Comparison of ENCODE assay signal across 17 mouse cellular contexts in the genomic region with DNA sequence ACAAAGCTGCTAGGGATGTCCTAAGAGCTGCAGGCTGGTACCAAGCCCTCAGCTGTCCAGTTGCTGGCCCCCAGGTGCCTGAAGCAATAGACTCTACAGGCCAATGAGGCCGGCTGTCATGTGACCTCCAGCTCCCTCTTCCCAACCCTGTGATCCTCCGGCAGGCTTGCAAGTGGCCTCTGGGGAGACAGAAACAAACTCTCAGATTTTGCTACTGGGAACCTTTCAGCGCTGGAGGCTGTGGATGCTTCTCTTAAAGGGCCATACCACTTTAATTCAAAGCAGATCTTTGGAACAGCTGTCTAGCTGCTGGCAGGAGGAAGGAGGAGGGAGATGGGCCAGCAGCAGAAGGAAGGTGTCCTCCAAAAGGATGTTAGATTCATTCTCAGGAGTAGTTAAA. TPM values are rescaled to one million over a fixed set of nuclear protein-coding genes. Genes with fewer than 3 reads are reported as not detected.
DNase-seq lines count a peak whose midpoint lies in the region; ATAC-seq and TF ChIP-seq lines count a peak whose summit lies in the region.
"Had no signal": no experiment of that assay in that cellular context is flagged by ENCODE, and none has a peak within 500 bp of the region (broad histone marks: within the 10 kb centered on the region; RNA-seq: fewer than 3 reads in every experiment).

No protein-coding gene starts in this region.

- no peak overlapping the region for H3K27ac ChIP-seq in lung, postnatal 0 days (ENCODE audit: low read length)
- no peak overlapping the region for H3K27ac ChIP-seq in embryonic facial prominence, embryonic 11.5 days (replicated peaks; ENCODE audit: low read depth, low read length)
- no peak overlapping the region for H3K27ac ChIP-seq in left cerebral cortex, adult 2 months
- H3K27ac ChIP-seq: heart, embryonic 13.5 days; hindbrain, postnatal 0 days; liver, embryonic 13.5 days; midbrain, embryonic 13.5 days; neural tube, embryonic 12.5 days had no signal

- no peak overlapping the region for H3K4me3 ChIP-seq in lung, postnatal 0 days (ENCODE audit: low read depth, low read length)
- H3K4me3 ChIP-seq in embryonic facial prominence, embryonic 11.5 days (ENCODE audit: low read depth, low read length), result no peak overlapping the region
- no peak overlapping the region for H3K4me3 ChIP-seq in left cerebral cortex, adult 2 months
- H3K4me3 ChIP-seq: heart, embryonic 13.5 days; liver, embryonic 13.5 days; midbrain, embryonic 13.5 days; neural tube, embryonic 12.5 days had no signal

- peak; percentile 42 for DNase-seq in embryo, embryonic 10 days (ENCODE audit: low spot score)
- DNase-seq in embryo, embryonic 9.5 days (ENCODE audit: extremely low spot score), result no peak
- DNase-seq in lung, postnatal 0 days (ENCODE audit: low spot score), result no peak
- no peak for DNase-seq in lung, postnatal 36 days
- DNase-seq in embryonic facial prominence, embryonic 11.5 days (ENCODE audit: low spot score), result peak; percentile 62
- DNase-seq in retina, postnatal 1 day, result peak; percentile 33
- DNase-seq in left cerebral cortex, adult 2 months (ENCODE audit: extremely low spot score in 1 of 2, low spot score in 2 of 2), result no peak
- no peak for DNase-seq in left cerebral cortex, postnatal 14 days (ENCODE audit: low spot score in 2 of 2)
- DNase-seq: cerebellum, adult 18-20 months; kidney, adult 8-10 months; liver, embryonic 13.5 days; thymus, postnatal 36 days had no signal

- intact Hi-C loops in left cerebral cortex, adult 2 months (cut with DNase I), result no loop called here
- intact Hi-C loops in left cerebral cortex, postnatal 14 days (cut with DNase I), result no loop called here

- peak; percentile 32; the same call in 1 of the 2 replicates for ATAC-seq in lung, postnatal 0 days
- no peak for ATAC-seq in embryonic facial prominence, embryonic 11.5 days (replicated peaks; ENCODE audit: insufficient number of reproducible peaks, low FRiP score, low TSS enrichment, low read depth)
- ATAC-seq: hindbrain, postnatal 0 days; midbrain, embryonic 13.5 days had no signal

- TF ChIP-seq EP300 in lung, postnatal 0 days (IDR thresholded peaks at IDR 0.05), result no peak

- H3K9me3 ChIP-seq in lung, postnatal 0 days (ENCODE audit: low read length), result no peaks in the 10 kb centered on the region
- H3K9me3 ChIP-seq in embryonic facial prominence, embryonic 11.5 days (replicated peaks; ENCODE audit: control insufficient read depth, low read length), result no peaks in the 10 kb centered on the region
- H3K9me3 ChIP-seq: heart, embryonic 13.5 days; liver, embryonic 13.5 days; midbrain, embryonic 13.5 days; neural tube, embryonic 12.5 days had no signal

- H3K36me3 ChIP-seq in lung, postnatal 0 days (ENCODE audit: insufficient read depth, low read length), result no peaks in the 10 kb centered on the region
- H3K36me3 ChIP-seq in embryonic facial prominence, embryonic 11.5 days (replicated peaks; ENCODE audit: control insufficient read depth, insufficient read depth, low read depth, low read length), result no peaks in the 10 kb centered on the region
- H3K36me3 ChIP-seq: heart, embryonic 13.5 days; liver, embryonic 13.5 days; midbrain, embryonic 13.5 days; neural tube, embryonic 12.5 days had no signal

- H3K4me2 ChIP-seq in lung, postnatal 0 days (replicated peaks; ENCODE audit: low read depth, low read length), result no peak overlapping the region
- H3K4me2 ChIP-seq in embryonic facial prominence, embryonic 11.5 days (ENCODE audit: low read depth, low read length), result no peak overlapping the region
- H3K4me2 ChIP-seq: heart, embryonic 13.5 days; liver, embryonic 13.5 days; midbrain, embryonic 13.5 days; neural tube, embryonic 12.5 days had no signal

- H3K4me1 ChIP-seq in lung, postnatal 0 days (ENCODE audit: insufficient read depth, low read depth, low read length), result no peaks in the 10 kb centered on the region
- no peaks in the 10 kb centered on the region for H3K4me1 ChIP-seq in embryonic facial prominence, embryonic 11.5 days (ENCODE audit: control insufficient read depth, insufficient read depth, low read length)
- H3K4me1 ChIP-seq: liver, embryonic 13.5 days had no signal

- H3K27me3 ChIP-seq in lung, postnatal 0 days (replicated peaks; ENCODE audit: insufficient read depth, low read length), result 0 out of 2 replicates have a peak, but pooled peaks cover 7% of the 10 kb centered on the region
- H3K27me3 ChIP-seq in embryonic facial prominence, embryonic 11.5 days (ENCODE audit: control insufficient read depth, insufficient read depth, low read length), result peaks cover 13% of the 10 kb centered on the region

- no peak overlapping the region for H3K9ac ChIP-seq in lung, postnatal 0 days (replicated peaks; ENCODE audit: low read depth)
- H3K9ac ChIP-seq in embryonic facial prominence, embryonic 11.5 days (replicated peaks; ENCODE audit: low read length), result no peak overlapping the region
- H3K9ac ChIP-seq: heart, embryonic 13.5 days; liver, embryonic 13.5 days; midbrain, embryonic 13.5 days; neural tube, embryonic 12.5 days had no signal

- no peak for TF ChIP-seq CTCF in lung, postnatal 0 days (IDR thresholded peaks at IDR 0.05)
- TF ChIP-seq CTCF in left cerebral cortex, adult 2 months (IDR thresholded peaks at IDR 0.05), result no peak

- WGBS in lung, postnatal 0 days, result 6% methylated on average over 3 of the region's 3 CpGs
- WGBS in embryonic facial prominence, embryonic 11.5 days, result 3% methylated on average over 3 of the region's 3 CpGs

RNA-seq across cellular contexts. Expression of a gene that starts 5.6 kb away (rescaled TPM):
- 8.5 and 10.2 TPM in 2 replicates for polyA plus RNA-seq in lung, postnatal 0 days (2015; fragmentation: Nextera tagmentation; extraction: Ambion mirVana)
- 2.5 and 3.2 TPM in 2 replicates for polyA plus RNA-seq in embryonic facial prominence, embryonic 11.5 days (2014; fragmentation: Nextera tagmentation; extraction: Ambion mirVana)
- total RNA-seq in left cerebral cortex, adult 2 months (2021), result 1 to 10 TPM; 4.0 to 7.2 TPM
- 1 to 10 TPM; 5.7 to 8.9 TPM for total RNA-seq in left cerebral cortex, postnatal 14 days (2021)

RNA-seq across cellular contexts. Expression of a gene that starts 6.2 kb away (rescaled TPM):
- polyA plus RNA-seq in lung, postnatal 0 days (2015; fragmentation: Nextera tagmentation; extraction: Ambion mirVana), result 114 and 129 TPM in 2 replicates
- 99.6 and 107 TPM in 2 replicates for polyA plus RNA-seq in embryonic facial prominence, embryonic 11.5 days (2014; fragmentation: Nextera tagmentation; extraction: Ambion mirVana)
- total RNA-seq in left cerebral cortex, adult 2 months (2021), result 10 to 100 TPM; 47.4 to 54.9 TPM
- 10 to 100 TPM; 50.0 to 59.5 TPM for total RNA-seq in left cerebral cortex, postnatal 14 days (2021)

RNA-seq across cellular contexts. Expression of a gene that starts 18.7 kb away (rescaled TPM):
- 0.46 TPM in 1 of 2 replicates, not detected in the other for polyA plus RNA-seq in lung, postnatal 0 days (2015; fragmentation: Nextera tagmentation; extraction: Ambion mirVana)
- not detected in 2 replicates for polyA plus RNA-seq in embryonic facial prominence, embryonic 11.5 days (2014; fragmentation: Nextera tagmentation; extraction: Ambion mirVana)
- 1 to 10 TPM; 6.9 to 8.8 TPM for total RNA-seq in left cerebral cortex, adult 2 months (2021)
- 1 to 10 TPM; 5.9 to 6.0 TPM for total RNA-seq in left cerebral cortex, postnatal 14 days (2021)
- polyA plus RNA-seq: liver, embryonic 13.5 days; stomach, embryonic 14.5 days had no signal

RNA-seq across cellular contexts. Expression of a gene that starts 23.0 kb away (rescaled TPM):
- 6.9 and 7.1 TPM in 2 replicates for polyA plus RNA-seq in lung, postnatal 0 days (2015; fragmentation: Nextera tagmentation; extraction: Ambion mirVana)
- 26.3 and 27.1 TPM in 2 replicates for polyA plus RNA-seq in embryonic facial prominence, embryonic 11.5 days (2014; fragmentation: Nextera tagmentation; extraction: Ambion mirVana)
- total RNA-seq in left cerebral cortex, adult 2 months (2021), result 1 to 10 TPM; 2.4 to 3.1 TPM
- total RNA-seq in left cerebral cortex, postnatal 14 days (2021), result 1 to 10 TPM; 3.8 to 4.0 TPM

RNA-seq across cellular contexts. Expression of a gene that starts 33.2 kb away (rescaled TPM):
- 25.9 and 28.3 TPM in 2 replicates for polyA plus RNA-seq in lung, postnatal 0 days (2015; fragmentation: Nextera tagmentation; extraction: Ambion mirVana)
- polyA plus RNA-seq in embryonic facial prominence, embryonic 11.5 days (2014; fragmentation: Nextera tagmentation; extraction: Ambion mirVana), result 16.7 and 18.1 TPM in 2 replicates
- total RNA-seq in left cerebral cortex, adult 2 months (2021), result 100 to 1,000 TPM; 104 to 107 TPM
- 10 to 100 TPM; 84.3 to 94.3 TPM for total RNA-seq in left cerebral cortex, postnatal 14 days (2021)

Comparison
In these comparisons a context has a peak if more than half of its experiments do, and no peak if none do; other contexts are left out.
1. DNase-seq: peak in embryo, embryonic 10 days (single experiment), embryonic facial prominence, embryonic 11.5 days (single experiment) and retina, postnatal 1 day (single experiment); none in embryo, embryonic 9.5 days (single experiment), lung, postnatal 0 days (single experiment), lung, postnatal 36 days (single experiment), left cerebral cortex, adult 2 months (0 of 2) and left cerebral cortex, postnatal 14 days (0 of 2).